Mouse (Mus musculus) layer of hippocampus, postnatal 36 days (tissue): ENCODE results near the gene Gm10282. TPM values are rescaled to one million over a fixed set of nuclear protein-coding genes. Genes with fewer than 3 reads are reported as not detected.
A peak's percentile ranks its signal among the peaks of the same experiment; 100 is the strongest.

Experiments used
- DNase-seq, 2 experiments: peaks; one replicate each; pipeline ENCODE4 v3.0.0; 2022
- total RNA-seq, 2 experiments: library from RNA; stranded (reverse); gene quantifications; 2 replicates each; pipeline ENCODE4 v1.2.3; 2021

Gm10282 gene
- total RNA-seq, 2 experiments from 2014 or later, result 7.7 to 9.7 TPM

GRCm38 (mm10) chr8:72323131-72323725 lies 18.2 kb upstream of the Gm10282 start:
- DNase-seq, result no peak

- DNase-seq, result no peak
Observed at GRCm38 (mm10) chr8:72322471-72322889, 17.4 kb upstream of the Gm10282 start.

GRCm38 (mm10) chr8:72321635-72322441 lies 16.8 kb upstream of the Gm10282 start:
- DNase-seq, result no peak

- DNase-seq, result no peak
Observed at GRCm38 (mm10) chr8:72320803-72321583, 15.9 kb upstream of the Gm10282 start.

GRCm38 (mm10) chr8:72319921-72320802 lies 15.1 kb upstream of the Gm10282 start:
- no peak for DNase-seq

GRCm38 (mm10) chr8:72319397-72319796 lies 14.3 kb upstream of the Gm10282 start:
- no peak for DNase-seq

- peak; percentile 85 for DNase-seq
Observed at GRCm38 (mm10) chr8:72318801-72319322, 13.8 kb upstream of the Gm10282 start, which contains the start of gene Klf2. Gene Klf2 (plus strand): TSS chr8:72319033.

GRCm38 (mm10) chr8:72317741-72318301 lies 12.8 kb upstream of the Gm10282 start:
- DNase-seq, result no peak

- no peak for DNase-seq
Observed at GRCm38 (mm10) chr8:72316053-72316695, 11.1 kb upstream of the Gm10282 start.

- DNase-seq, result no peak
Observed at GRCm38 (mm10) chr8:72312926-72313518, 8.0 kb upstream of the Gm10282 start.

GRCm38 (mm10) chr8:72310849-72311506 lies 5.9 kb upstream of the Gm10282 start:
- peak; percentile 65 to 67 for DNase-seq

- DNase-seq, result no peak
Observed at GRCm38 (mm10) chr8:72308276-72308675, 3.2 kb upstream of the Gm10282 start.

GRCm38 (mm10) chr8:72306913-72307312 lies 1.9 kb upstream of the Gm10282 start:
- DNase-seq, result no peak

GRCm38 (mm10) chr8:72303633-72304032 lies 1.4 kb downstream of the Gm10282 start:
- DNase-seq, result no peak

GRCm38 (mm10) chr8:72302986-72303612 lies 2.0 kb downstream of the Gm10282 start:
- DNase-seq, result no peak

- no peak for DNase-seq
Observed at GRCm38 (mm10) chr8:72301497-72301896, 3.6 kb downstream of the Gm10282 start.

- no peak for DNase-seq
Observed at GRCm38 (mm10) chr8:72300654-72301400, 4.2 kb downstream of the Gm10282 start.

- DNase-seq, result no peak
Observed at GRCm38 (mm10) chr8:72298928-72299327, 6.1 kb downstream of the Gm10282 start.

- DNase-seq, result no peak
Observed at GRCm38 (mm10) chr8:72296561-72296960, 8.5 kb downstream of the Gm10282 start.
